Comparison of ENCODE assay signal across 30 mouse cellular contexts in genomic region chr5:36493919-36494318, GRCm38 (mm10). TPM values are rescaled to one million over a fixed set of nuclear protein-coding genes. Genes with fewer than 3 reads are reported as not detected.
DNase-seq lines count a peak whose midpoint lies in the region; ATAC-seq lines count a peak whose summit lies in the region.
"Had no signal": no experiment of that assay in that cellular context is flagged by ENCODE, and none has a peak within 500 bp of the region (broad histone marks: within the 10 kb centered on the region; RNA-seq: fewer than 3 reads in every experiment).

No protein-coding gene starts in this region.

- no peak for DNase-seq in frontal cortex, postnatal 25 days (ENCODE audit: low spot score in 2 of 2)
- DNase-seq in left cerebral cortex, postnatal 14 days (ENCODE audit: low spot score in 2 of 2) = peak; percentile 34 to 72
- DNase-seq in left cerebral cortex, adult 9 months (ENCODE audit: low spot score in 2 of 2) = no peak
- DNase-seq in brain, adult 2 months (ENCODE audit: low read depth, low spot score) = peak; percentile 80
- peak; percentile 80 for DNase-seq in layer of hippocampus, adult 9-11 months
- DNase-seq in ovary, postnatal 36 days (ENCODE audit: low spot score) = no peak
- DNase-seq: adrenal gland, postnatal 10 days; cerebellum, adult 11 months; cerebellum, adult 9-11 months; embryo, embryonic 11 days; gastrocnemius, postnatal 25 days; heart, adult 11 months; kidney, adult 8-10 months; kidney, postnatal 4 days; midbrain, embryonic 14.5 days; thymus, postnatal 14 days had no signal

- H3K9me3 ChIP-seq in forebrain, embryonic 16.5 days (ENCODE audit: control insufficient read depth, low read length) = no peaks in the 10 kb centered on the region
- H3K9me3 ChIP-seq: embryonic facial prominence, embryonic 12.5 days; forebrain, embryonic 15.5 days; heart, embryonic 10.5 days; heart, embryonic 15.5 days; limb, embryonic 13.5 days; neural tube, embryonic 15.5 days had no signal

- H3K4me3 ChIP-seq in forebrain, embryonic 16.5 days (replicated peaks; ENCODE audit: low read length) = no peak overlapping the region
- H3K4me3 ChIP-seq: embryonic facial prominence, embryonic 12.5 days; forebrain, embryonic 15.5 days; heart, embryonic 10.5 days; heart, embryonic 15.5 days; limb, embryonic 13.5 days; neural tube, embryonic 15.5 days had no signal

- no peaks in the 10 kb centered on the region for H3K27me3 ChIP-seq in forebrain, embryonic 16.5 days (replicated peaks; ENCODE audit: control insufficient read depth, insufficient read depth, low read length)
- H3K27me3 ChIP-seq: CH12.LX; embryonic facial prominence, embryonic 12.5 days; forebrain, embryonic 15.5 days; heart, embryonic 15.5 days; limb, embryonic 13.5 days; neural tube, embryonic 15.5 days had no signal

- H3K4me2 ChIP-seq in forebrain, embryonic 16.5 days (ENCODE audit: low read length) = no peak overlapping the region
- H3K4me2 ChIP-seq: embryonic facial prominence, embryonic 12.5 days; forebrain, embryonic 15.5 days; heart, embryonic 15.5 days; limb, embryonic 13.5 days; liver, embryonic 11.5 days; neural tube, embryonic 15.5 days had no signal

- no peak overlapping the region for H3K9ac ChIP-seq in forebrain, embryonic 16.5 days (replicated peaks; ENCODE audit: low read depth, low read length)
- H3K9ac ChIP-seq: embryonic facial prominence, embryonic 12.5 days; forebrain, embryonic 15.5 days; heart, embryonic 15.5 days; limb, embryonic 13.5 days; neural tube, embryonic 15.5 days had no signal

- H3K27ac ChIP-seq in forebrain, embryonic 16.5 days (ENCODE audit: low read length) = no peak overlapping the region
- H3K27ac ChIP-seq: embryonic facial prominence, embryonic 12.5 days; forebrain, embryonic 15.5 days; heart, embryonic 10.5 days; heart, embryonic 15.5 days; kidney, postnatal 0 days; limb, embryonic 13.5 days; macrophage; neural tube, embryonic 15.5 days had no signal

- ATAC-seq in frontal cortex, adult (ENCODE audit: low TSS enrichment) = peak; percentile 87
- ATAC-seq in forebrain, embryonic 16.5 days = no peak
- ATAC-seq: forebrain, embryonic 15.5 days; intestine, embryonic 16.5 days had no signal

- peaks cover 46% of the 10 kb centered on the region for H3K36me3 ChIP-seq in forebrain, embryonic 16.5 days (ENCODE audit: control insufficient read depth, insufficient read depth)

- 85% methylated on average over 6 of the region's 6 CpGs for WGBS in forebrain, embryonic 16.5 days

- no peaks in the 10 kb centered on the region for H3K4me1 ChIP-seq in forebrain, embryonic 16.5 days (replicated peaks; ENCODE audit: control insufficient read depth, insufficient read depth, low read length)
- H3K4me1 ChIP-seq: embryonic facial prominence, embryonic 12.5 days; forebrain, embryonic 15.5 days; heart, embryonic 10.5 days; heart, embryonic 15.5 days; limb, embryonic 13.5 days had no signal

- intact Hi-C loops in left cerebral cortex, postnatal 14 days (cut with DNase I) = no loop called here

RNA-seq across cellular contexts. Expression of gene Ccdc96, which starts 9.5 kb away (rescaled TPM):
- total RNA-seq in left cerebral cortex, postnatal 14 days (2021) = 1 to 10 TPM; 1.3 TPM
- 3.0 and 3.4 TPM in 2 replicates for polyA plus RNA-seq in forebrain, embryonic 16.5 days (2015; fragmentation: Nextera tagmentation; extraction: Ambion mirVana)
- polyA plus RNA-seq: small intestine, adult 2 months had no signal

RNA-seq across cellular contexts. Expression of gene Tada2b, which starts 9.8 kb away (rescaled TPM):
- 10 to 100 TPM; 26.5 to 29.1 TPM for total RNA-seq in left cerebral cortex, postnatal 14 days (2021)
- polyA plus RNA-seq in forebrain, embryonic 16.5 days (2015; fragmentation: Nextera tagmentation; extraction: Ambion mirVana) = 3.0 TPM in 2 replicates

RNA-seq across cellular contexts. Expression of gene Grpel1, which starts 29.1 kb away (rescaled TPM):
- total RNA-seq in left cerebral cortex, postnatal 14 days (2021) = 10 to 100 TPM; 20.4 to 20.8 TPM
- 44.1 TPM in 2 replicates for polyA plus RNA-seq in forebrain, embryonic 16.5 days (2015; fragmentation: Nextera tagmentation; extraction: Ambion mirVana)

Comparison
In these comparisons a context has a peak if more than half of its experiments do, and no peak if none do; other contexts are left out.
1. DNase-seq: peak in left cerebral cortex, postnatal 14 days (2 of 2), brain, adult 2 months (single experiment) and layer of hippocampus, adult 9-11 months (single experiment); none in frontal cortex, postnatal 25 days (0 of 2), left cerebral cortex, adult 9 months (0 of 2) and ovary, postnatal 36 days (single experiment).